Mouse (Mus musculus) thymus, postnatal 36 days (tissue): ENCODE results near the gene Hoxa6.

Source experiments
- DNase-seq, 2 experiments: peaks; one replicate each; pipeline ENCODE4 v3.0.0; 2022; ENCODE audit warnings: mixed read lengths in 2 of 2

Gene Hoxa6

DNA sequence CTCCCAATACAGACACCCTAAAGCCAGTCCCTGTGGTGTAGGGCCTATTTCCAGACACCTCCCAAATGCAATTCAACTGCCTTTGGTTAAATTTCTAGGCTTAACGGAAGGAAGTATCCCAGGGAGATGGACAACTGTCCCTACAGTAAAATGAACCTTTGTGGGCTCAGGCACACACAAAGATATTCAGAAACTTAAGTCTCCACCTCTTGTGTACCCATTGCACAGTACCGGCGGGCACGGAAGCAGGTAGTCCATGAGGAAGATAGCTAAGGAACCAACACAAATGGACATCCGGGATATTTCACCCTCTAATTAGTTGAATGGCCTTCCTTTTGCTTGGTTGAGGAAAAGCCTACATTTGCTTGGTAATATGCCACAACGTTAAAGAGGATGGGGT lies 32.1 kb downstream of the Hoxa6 start:
- no peak for DNase-seq

DNA sequence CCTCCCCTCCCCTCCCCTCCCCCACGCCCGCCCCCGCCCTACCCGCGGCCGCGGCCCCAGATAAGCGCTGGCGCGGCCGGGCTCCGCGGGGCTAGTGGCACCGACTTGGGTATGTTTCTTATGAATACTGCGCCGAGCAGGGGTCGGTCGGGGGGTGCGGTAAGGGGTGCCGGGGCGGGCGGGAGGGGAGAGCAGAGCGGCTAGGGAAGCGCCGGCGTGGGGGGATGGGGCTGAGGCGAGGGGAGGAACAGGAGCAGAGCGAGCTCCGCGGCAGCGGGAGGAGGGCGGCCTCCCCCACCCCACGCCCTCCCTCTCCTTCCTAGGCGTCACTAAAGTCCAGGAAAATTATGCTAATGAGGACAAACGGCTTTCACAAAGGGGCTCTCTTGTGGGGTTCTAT lies 32.7 kb downstream of the Hoxa6 start:
- no peak for DNase-seq

DNA sequence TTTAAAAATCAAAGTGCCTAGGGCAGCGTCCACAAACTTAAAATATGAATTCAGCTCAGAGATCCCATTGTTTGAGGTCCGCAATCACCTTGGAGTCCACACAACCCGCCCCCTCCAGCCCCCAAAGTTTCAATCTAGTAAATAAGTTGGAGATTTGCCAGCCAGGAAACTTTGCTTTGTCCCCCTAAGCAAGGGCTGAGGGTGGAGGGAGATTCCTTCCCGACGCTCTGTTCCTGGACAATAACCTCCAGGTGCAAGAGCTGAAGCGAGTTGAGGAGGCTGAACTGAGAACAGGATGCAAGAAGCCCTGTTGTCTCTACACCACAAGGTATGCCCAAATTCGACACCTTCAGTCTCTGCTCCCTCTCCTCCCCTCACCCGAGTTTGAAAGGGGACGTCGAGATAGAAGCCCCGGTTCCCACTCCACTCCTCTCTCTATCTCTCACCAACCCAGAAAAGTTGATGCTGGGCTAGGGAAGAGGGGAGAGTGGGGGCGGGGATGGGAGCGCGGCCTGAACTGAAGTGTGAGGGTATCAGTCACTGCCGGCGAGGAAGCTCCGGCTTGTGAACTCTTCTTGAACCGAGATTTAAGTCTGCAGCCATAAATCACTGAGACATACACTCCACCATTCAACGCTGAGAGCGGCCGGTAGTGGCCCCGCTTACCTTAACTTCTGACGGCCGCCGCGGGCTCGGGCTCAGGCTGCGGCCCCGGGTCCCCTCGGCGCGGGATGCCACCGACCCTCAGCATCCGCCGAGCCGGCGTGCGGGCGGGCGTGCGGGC lies 33.4 kb downstream of the Hoxa6 start:
- no peak for DNase-seq

DNA sequence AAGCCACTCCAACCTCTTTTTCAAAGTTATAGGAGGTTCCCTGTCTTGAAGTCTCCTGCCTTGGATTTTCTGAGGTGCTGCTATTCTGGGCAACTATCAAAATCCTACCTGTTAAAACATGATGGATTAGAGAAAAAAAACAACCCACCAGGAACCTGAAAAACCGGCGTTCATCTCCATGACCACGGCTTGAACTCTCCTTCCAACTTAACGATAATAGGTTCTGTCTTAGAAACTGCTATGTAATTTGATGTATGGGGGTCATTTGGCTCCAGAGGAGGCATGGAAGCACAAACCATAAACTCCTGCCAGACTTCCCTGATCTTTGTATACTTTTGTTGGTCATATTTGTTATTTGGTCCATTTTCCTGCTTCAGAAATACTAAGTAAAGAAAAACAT lies 34.9 kb downstream of the Hoxa6 start:
- DNase-seq: no peak

DNA sequence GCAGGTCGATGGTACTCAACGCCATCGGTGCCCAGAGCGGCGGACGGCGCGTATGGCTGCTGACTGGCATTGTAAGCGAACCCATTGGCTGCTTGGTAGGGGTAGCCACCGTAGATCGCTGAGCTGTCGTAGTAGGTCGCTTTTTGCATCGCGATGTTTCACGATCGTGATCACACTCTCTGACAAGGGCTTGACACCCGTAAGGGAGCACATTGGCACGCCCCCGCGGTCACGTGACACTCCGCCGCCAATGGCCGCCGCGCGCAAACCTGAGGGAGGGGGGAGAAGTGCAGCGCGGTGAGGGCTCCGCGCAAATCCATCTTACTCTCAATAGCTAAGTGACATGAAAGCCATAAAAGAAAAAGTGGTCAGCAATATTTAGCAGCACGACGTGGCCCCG lies 36.0 kb downstream of the Hoxa6 start:
- DNase-seq: no peak

DNA sequence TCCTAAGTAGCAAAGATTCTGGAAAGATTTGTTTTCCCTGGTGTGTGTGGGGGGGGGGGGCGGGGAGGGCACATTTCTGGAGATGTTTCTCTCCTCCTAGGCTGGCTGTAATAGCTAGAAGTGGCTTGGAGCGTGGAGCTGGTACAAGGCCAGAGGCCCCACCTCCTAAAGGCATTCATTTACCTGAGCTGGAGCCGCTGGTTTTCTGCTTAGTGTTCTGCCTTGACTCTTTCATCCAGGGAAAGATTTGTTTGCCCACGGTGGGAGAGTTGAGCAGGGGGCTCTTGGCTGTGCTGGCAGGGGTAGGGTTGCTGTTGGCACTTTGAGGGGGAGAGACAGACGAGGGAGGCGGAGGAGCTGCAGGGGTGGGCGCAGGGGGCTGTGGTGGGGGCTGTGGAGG lies 36.6 kb downstream of the Hoxa6 start:
- DNase-seq: no peak

DNA sequence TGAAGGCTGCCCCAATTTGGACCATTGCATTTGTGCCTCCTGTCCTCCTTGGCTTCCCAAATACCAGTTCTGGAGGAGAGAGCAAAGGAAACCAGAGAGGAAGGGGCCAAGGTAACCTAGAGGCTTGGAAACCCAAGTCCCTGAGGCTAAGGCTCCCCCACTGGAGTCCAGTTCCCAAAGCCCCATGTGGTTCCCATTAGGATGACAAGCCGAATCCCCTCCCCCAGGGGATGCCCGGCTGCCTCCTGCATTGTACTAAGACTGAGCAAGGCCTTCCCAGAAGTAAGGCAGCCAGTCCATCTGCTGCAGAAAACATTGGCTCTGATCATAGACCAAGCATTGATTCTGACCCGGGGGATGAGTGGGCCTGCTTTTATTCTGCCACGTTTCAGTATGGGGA lies 37.2 kb downstream of the Hoxa6 start:
- DNase-seq: no peak

DNA sequence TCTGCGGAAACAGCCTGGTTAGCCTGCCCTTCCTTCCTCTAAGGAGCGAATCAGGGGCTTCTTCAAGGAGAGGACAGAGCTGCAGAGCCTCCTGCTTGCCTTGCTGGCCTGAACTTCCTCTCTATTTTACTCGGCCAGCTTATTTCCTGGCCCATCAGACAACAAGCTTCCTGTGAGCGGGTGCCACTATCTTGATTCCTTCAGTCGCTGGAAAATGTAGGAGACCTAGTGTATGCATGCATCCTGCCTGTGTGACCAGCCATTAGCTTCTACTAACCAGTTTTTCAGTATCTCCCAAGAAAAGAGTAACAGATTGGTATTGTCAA lies 37.7 kb downstream of the Hoxa6 start:
- no peak for DNase-seq

DNA sequence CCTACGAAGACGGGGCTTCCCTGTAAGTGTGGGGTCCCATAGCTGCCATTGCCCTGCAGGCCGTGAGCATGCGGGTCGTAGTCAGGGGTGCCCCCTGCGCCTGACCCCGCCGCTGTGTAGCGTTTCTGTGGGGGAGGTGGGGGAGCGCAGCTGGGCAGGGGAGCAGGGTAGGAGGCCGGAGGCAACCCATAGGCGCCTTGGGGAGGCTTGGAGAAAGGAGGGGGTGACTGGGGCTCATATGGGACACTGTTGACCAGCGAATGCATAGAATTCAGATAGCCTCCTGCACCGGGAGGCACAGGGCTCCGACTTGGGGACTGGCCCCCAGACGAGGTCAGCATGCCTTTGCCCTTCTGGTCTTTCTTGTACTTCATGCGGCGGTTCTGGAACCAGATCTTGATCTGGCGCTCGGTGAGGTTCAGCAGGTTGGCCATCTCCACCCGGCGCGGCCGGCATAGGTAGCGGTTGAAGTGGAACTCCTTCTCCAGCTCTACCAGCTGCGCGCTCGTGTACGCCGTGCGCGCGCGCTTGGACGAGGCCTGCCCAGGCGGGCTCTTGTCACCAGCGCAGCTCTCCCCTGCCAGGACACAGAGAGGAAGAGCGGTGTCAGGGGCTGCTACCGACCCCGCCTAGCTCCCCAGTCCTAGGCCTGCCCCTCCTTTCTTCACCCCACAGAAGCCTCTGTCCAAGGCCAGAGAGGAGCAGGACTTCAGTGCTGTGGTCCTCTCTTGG lies 38.2 kb downstream of the Hoxa6 start:
- DNase-seq: no peak

DNA sequence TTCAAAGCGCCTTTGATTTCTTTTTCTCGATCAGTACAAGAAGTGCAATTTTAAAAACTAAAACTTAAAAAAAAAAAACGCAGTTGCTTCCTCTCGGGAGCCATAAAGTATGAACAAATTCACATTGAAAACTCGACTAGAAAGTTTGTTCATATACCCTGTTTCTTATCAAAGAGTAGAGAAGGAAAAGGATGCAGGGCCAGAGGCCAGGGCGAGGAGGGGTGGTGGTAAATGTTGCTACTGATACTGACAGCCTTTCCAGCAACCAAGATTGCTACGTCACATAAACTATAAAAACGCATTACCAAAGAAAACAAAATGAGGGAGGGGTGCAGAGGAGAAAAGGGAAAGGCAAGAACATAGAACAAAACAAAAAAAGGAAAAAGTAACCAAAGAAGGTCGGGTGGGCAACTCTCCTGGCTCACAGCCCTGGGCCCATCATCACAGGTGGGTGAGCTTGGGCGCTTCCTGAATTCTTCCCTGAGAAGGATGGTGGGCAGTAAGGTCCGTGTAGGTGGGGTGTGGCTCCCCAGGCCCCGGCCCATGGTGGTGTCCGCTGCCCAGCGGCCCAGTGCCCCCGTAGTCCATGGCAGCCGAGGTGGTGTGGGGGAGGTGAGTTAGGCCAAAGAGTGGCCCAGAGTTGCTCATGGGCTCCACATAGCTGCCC lies 38.9 kb downstream of the Hoxa6 start:
- DNase-seq: no peak

DNA sequence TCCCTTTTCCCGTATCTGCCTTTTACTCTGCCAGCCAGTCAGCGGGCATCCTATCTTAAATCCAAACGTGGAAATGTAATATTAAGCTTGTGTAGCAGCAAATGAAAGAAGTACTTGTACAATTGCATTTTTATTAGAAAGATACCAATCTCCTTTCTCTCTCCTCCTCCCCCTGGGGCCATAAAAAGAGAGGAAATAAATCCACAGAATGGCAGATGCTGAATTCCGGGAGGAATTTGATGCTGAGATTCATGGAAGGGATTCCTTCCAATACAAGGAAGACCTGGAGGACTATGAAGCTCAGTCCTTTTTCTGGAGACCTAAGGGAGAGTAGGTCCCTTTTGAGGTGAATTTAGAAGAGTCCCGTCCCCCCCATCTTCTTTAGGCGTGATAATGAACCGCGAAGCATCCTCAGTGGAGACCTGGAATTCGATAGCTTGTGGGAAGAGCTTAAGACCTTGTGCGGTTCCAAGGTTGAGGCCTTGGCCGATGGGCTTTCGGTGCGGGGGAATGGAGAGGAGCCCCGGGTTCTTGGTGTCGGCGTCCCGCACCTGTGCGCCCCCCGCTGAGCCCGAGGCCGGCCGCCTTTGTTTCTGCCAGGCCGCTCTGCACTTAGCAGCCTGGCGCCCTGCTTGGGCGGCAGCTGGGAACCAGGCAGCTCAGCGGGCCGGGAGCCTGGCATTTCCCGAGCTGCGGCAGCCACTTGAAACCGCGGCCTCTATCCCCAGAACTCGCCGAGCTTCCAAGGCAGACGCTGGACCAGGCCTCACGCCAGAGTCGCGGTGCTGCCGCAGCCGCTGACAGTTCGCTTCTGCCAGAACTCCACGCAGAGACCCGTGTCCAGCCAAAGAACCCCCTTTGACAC lies 40.1 kb downstream of the Hoxa6 start:
- no peak for DNase-seq

DNA sequence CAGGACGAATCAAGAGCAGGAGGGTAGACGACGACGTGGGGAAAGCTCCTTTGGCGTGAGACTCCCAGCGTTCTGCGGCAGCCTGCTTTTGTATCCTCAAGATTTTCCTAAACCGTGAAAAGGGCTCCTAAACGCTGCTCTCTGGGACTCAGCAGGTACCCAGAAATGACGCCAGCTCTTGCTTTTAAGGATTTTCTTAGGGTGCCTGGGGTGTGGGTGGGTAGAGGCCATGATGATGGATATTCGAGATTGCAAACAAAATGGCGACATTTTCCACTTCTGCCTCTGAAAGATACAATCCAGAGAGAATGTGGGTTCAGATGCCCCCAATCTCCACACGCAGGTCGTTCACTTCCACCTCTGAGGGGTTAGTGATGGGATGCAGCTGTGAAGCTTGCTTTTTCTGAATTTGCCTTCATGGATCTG lies 40.8 kb downstream of the Hoxa6 start:
- DNase-seq: no peak

DNA sequence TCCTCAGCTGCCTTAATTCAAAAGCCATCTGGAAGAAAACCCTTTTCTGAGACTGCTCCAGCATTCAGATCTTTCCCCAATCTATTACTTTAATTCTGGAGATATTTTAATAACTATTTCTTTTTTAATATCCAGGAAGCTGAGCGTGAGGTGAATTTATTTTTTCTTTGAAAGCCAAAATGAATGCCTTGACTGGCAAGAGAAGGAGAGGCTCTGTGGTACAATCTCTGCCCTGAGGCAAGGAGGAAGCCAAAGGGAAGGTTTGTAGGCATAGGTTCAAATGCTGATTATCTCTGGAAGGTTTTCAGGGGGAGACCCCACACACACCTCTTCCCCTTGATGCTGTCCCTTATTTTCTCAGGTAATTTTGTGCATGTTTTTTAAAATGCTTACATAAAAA lies 41.3 kb downstream of the Hoxa6 start:
- no peak for DNase-seq

DNA sequence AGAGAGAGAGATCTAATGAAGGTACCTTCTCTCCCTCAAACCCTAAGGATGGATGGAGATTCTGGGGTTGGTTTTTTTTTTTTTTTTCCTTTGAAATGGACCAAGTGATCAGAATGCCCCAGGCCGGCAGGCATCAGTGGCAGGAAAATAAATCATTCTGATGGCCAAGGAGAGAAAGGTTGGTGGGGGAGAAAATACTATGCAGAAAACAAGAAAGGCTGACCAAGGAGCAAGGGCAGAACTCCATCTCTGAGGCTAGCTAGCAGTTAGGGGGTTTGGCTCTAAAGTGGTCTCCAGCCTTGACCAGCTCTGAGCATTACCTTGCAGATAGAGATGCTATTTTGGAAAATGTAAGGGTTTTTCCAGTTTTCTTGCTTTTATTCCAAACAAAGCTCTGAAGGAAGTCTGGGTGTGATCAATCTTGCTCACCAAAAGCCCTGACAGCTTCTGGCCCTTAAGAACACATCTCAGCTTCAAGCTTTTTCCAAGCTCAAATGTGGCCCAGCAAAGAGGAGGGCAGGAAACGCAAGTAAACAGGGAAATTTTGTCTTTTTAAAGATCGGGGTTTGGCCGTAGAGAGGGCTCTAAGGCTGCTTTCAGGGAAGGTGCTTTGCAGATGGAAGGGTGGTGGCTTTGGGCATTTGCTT lies 42.0 kb downstream of the Hoxa6 start:
- DNase-seq: no peak

DNA sequence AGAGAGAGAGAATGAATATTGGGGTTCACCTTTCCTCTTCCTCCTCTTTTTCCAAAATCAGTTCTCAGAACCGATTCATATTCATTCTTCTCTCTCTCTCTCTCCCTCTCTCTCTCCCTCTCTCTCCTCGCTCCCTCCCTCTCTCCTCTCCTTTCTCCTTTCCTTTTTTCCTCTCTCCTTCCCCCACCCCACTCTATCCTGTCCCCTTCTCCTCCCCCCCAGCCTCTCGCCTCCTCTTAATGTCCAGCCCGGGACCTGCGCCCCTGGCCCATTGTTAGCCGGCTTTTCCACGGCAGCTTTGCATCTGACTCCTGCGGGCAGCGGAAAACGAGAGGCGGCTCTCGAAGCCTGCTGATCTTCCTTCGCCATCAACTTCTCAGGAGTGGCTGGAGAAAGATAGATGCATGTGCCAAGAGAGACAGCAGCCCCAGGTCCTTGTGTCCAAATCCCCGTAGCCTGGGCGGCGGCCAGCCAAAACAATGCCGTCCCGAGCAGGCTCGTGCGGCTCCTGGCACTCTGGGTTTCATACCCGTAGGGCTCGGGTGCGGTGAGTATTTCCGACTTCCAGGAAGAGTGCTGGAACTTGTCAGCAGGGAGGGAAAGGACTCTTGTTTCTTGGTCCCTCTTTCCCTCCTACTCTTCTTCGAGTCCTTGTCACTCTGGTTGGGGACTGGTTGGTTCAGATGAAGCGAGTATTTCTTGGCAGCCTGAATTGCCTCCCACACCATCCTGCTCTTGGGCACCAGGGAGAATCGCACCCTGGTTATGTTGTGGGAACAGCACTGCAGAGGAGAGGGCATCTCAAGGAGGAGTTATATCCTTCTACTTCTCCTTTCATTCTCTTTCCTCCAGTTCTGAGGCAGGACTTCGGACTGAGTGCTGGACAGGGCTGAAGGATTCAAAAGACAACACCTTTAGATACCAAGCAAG lies 42.8 kb downstream of the Hoxa6 start:
- no peak for DNase-seq

DNA sequence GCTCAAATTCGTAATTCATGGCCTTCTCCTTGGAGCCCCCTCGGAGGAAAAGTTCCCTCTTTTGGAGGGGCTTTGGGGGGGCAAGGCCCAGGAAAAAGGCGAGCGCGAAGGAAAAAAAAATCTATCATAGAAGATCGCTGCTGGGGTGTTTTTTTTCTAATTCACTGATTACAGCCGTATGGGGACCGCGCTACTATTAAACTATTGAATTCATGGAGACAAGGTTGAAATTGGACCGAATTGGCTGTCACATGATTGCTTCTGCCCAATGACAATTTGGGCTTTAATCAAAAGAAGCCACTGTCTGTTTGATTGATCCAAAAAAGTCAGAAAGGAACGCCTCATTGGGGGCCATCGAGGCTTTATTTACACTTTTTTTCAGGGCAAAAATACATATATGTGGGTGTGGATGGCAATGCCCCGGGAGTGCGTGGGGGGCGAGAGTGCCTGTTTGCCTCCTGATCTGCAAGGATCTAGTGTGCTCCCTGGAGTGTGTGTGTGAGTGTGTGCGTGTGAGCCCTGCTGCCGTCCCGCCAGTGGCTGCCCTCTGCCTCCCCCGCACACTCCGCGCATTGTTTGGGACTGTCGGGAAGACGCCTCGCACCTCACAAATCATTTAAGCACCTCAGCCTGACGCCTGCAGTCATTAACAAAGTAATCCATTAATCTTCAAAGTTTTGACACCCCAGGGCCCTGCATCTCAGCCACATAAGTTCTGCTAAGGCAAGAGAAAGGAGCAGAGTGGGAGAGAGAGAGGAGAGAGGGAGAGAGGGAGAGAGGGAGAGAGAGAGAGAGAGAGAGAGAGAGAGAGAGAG lies 43.7 kb downstream of the Hoxa6 start, which contains the start of gene Hoxa2:
Gene Hoxa2, minus strand, starts transcription at position 206 of the 815 bp plus-strand sequence.
- no peak for DNase-seq

DNA sequence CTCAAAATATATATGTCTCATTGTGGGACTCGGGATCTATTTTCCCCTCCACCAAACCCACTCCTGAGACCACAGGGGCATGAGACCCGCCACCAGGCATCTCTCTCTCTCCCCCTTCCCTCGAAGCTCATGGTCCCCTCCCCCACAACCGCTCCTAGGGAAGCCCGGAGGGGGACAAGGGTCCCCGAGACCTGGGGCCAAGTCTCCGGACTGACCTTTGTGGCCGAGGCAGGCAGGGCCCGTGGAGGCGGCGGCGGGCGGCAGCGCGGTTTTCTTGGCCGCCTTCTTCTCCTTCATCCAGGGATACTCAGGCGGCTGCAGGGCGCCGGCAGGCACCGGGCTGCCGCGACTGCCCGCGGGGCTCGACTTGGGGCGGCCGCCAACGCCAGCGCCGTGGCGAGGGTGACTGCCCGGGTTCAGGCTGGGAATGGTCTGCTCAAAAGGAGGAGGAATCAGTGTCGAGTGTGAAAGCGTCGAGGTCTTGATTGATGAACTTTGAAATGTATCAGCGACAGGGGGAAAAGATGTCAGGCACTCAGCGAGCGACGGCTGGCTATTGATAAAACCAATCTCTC lies 44.4 kb downstream of the Hoxa6 start:
- DNase-seq: no peak

DNA sequence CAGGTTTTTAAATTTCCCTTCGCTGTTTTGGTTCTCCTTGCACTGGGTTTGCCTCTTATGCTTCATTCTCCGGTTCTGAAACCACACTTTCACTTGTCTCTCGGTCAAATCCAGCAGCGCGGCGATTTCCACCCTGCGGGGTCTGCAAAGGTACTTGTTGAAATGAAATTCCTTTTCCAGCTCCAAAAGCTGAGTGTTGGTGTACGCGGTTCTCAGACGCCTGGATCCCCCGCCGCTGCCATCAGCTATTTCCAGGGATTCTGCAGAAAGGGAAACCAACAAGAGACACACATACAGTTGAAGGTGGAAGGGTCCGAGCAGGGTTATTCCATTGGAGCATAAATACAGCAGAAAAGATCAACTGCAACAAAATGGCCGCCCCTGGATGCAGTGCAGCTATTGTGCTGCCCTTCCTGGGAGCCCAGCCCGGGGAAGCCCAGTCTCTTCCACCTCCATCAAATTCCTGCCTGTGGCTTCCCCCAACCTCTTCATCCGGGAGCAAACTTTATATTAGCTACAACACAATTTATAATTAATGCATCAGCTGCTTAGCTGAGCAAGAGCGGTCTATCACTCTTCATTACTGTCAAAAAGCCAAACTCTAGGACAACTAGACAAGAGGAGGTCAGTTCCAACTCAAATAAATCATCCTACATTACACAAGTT lies 45.0 kb downstream of the Hoxa6 start:
- DNase-seq: no peak

DNA sequence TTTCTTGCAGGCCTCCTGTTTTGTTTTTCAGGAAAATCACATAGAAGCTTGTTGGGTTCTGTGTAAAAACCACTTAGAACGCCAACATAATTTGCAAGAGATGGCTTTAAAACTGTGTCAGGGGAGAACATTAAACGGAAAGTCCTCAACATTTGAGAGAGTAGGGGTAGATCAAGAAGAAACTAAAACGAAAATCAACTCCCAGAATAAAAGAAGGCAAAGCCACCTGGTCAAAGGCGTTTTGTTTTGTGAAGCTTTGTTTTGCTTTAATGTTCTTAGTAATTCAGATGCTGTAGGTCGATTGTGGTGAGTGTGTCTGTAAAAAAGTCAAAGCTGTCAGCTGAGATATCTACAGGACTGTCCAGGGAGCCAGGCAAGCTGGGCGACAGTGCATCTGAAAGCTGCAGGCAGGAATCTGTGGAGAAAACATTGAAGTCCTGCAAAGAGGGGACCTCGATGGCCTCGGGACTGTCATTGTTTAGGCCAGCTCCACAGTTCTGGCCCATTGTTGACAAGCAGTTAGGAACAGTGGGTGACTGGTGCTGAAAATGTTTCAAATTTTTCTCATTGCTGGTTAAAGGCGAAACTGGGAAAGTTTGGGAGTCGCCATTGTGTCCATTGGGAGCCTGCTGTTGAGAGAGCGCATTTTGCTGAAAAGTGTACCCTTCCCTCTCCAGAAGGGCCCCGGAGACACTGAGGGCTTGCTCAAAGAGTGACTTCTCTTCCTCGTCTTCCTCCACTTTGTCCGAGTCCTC lies 45.7 kb downstream of the Hoxa6 start:
- no peak for DNase-seq
